Mouse (Mus musculus) embryonic facial prominence, embryonic 11.5 days (tissue): Measurements from ENCODE around the gene Rnf43. TPM values are rescaled to one million over a fixed set of nuclear protein-coding genes. Genes with fewer than 3 reads are reported as not detected.

Experiments
- ATAC-seq: fragments of 200-750 bp; cut with Nextera tagmentation; replicated peaks from 2 replicates; pipeline ENCODE4 v1.8.0; 2017; ENCODE audit warnings: low read depth; ENCODE audit not compliant: insufficient number of reproducible peaks, low FRiP score, low TSS enrichment
- DNase-seq: peaks from one replicate; pipeline ENCODE4 v3.0.0-alpha.2; 2015; ENCODE audit warnings: low spot score
- H3K27ac ChIP-seq: fragments of 300-500 bp; sonication (generic); replicated peaks from 2 replicates; pipeline ENCODE4 v1.5.1; 2014; ENCODE audit warnings: mild to moderate bottlenecking, low read depth, low read length, control low read depth
- H3K27me3 ChIP-seq: fragments of 300-500 bp; sonication (generic); 2 replicates; pipeline ENCODE4 v1.6.1; 2014; ENCODE audit warnings: mild to moderate bottlenecking, low read length, moderate library complexity, mixed read lengths; ENCODE audit not compliant: control insufficient read depth, insufficient read depth
- H3K36me3 ChIP-seq: fragments of 300-500 bp; sonication (generic); replicated peaks from 2 replicates; pipeline ENCODE4 v1.6.1; 2014; ENCODE audit warnings: low read depth, mild to moderate bottlenecking, low read length, moderate library complexity, mixed read lengths; ENCODE audit not compliant: control insufficient read depth, insufficient read depth
- H3K4me1 ChIP-seq: fragments of 300-500 bp; sonication (generic); 2 replicates; pipeline ENCODE4 v1.6.1; 2014; ENCODE audit warnings: low read length, mixed read lengths; ENCODE audit not compliant: control insufficient read depth, insufficient read depth
- H3K4me2 ChIP-seq: fragments of 300-500 bp; sonication (generic); 2 replicates; pipeline ENCODE4 v1.6.1; 2014; ENCODE audit warnings: low read depth, mild to moderate bottlenecking, control low read depth, low read length, moderate library complexity
- H3K4me3 ChIP-seq: fragments of 300-500 bp; sonication (generic); 2 replicates; pipeline ENCODE4 v1.5.1; 2014; ENCODE audit warnings: low read depth, low read length, control low read depth
- H3K9ac ChIP-seq: fragments of 300-500 bp; sonication (generic); replicated peaks from 2 replicates; pipeline ENCODE4 v1.6.1; 2014; ENCODE audit warnings: mild to moderate bottlenecking, control low read depth, low read length
- H3K9me3 ChIP-seq: fragments of 300-500 bp; sonication (generic); replicated peaks from 2 replicates; pipeline ENCODE4 v1.6.1; 2016; ENCODE audit warnings: mild to moderate bottlenecking, low read length, inconsistent platforms, mixed read lengths; ENCODE audit not compliant: control insufficient read depth
- WGBS: fragments of 180-500 bp; shearing (Covaris S2); extraction: QIAGEN DNeasy Blood & Tissue Kit; methylation state at CpG from one replicate; pipeline ENCODE4 v1.1.7; 2014; 5-methylcytosine and 5-hydroxymethylcytosine counted together
- polyA plus RNA-seq: library from polyadenylated mRNA; unstranded; fragments of >200 nt; fragmentation: Nextera tagmentation; extraction: Ambion mirVana; gene quantifications from 2 replicates; pipeline ENCODE4 v1.2.1, GENCODE M21; 2014

Gene Rnf43
- polyA plus RNA-seq, 1 experiment from 2014 or later, result 2.0 TPM

DNA sequence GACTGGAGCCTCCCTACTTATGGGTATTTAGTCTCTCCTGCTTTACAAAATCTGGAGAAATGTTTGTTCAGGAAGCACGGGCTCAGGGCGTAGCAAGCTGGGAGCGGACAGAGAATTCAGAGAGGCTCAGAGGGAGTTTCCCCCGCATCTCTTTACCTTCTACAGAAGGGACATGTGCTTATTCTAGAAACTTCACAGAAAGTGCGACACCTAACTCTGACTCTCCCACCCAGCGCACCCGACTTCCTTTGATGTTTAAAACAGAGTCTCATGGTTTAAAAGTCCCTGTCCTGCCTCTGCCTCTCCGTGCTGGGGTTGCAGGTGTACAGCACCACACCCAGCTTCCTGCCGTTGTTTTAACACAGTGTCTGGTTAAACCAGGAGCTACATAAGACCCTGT, 58.3 kb downstream of the Rnf43 start:
- no peaks in the 10 kb centered on the region for H3K27me3 ChIP-seq
- no peak overlapping the region for H3K9ac ChIP-seq
- WGBS, result 74% methylated on average over 9 of the region's 9 CpGs
- H3K36me3 ChIP-seq, result no peaks in the 10 kb centered on the region
- no peak for ATAC-seq
- H3K9me3 ChIP-seq, result no peaks in the 10 kb centered on the region
- H3K4me2 ChIP-seq, result no peak overlapping the region
- H3K27ac ChIP-seq, result no peak overlapping the region
- no peaks in the 10 kb centered on the region for H3K4me1 ChIP-seq
- no peak overlapping the region for H3K4me3 ChIP-seq
- DNase-seq, result no peak

DNA sequence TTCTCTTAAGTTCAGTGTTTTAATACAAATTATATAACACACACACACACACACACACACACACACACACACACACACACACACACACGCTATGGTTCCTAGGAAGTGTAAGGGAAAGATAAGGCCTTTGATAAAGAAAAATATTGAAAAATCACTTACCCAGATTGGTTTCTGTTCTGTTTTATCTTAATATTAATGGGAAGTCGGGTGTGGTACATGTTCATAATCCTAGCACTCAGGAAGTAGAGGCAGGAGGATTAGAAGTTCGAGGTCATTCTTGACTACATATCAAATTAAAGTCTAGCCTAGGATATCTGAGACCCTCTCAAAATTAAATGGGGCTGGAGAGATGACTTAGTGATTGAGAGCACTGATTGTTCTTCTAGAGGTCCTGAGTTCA, 59.6 kb downstream of the Rnf43 start:
- DNase-seq (no peak), ATAC-seq (no peak)
- no peaks in the 10 kb centered on the region for H3K36me3 ChIP-seq
- H3K4me2 ChIP-seq, result no peak overlapping the region
- H3K4me1 ChIP-seq, result no peaks in the 10 kb centered on the region; the same call in 1 of the 2 replicates
- no peak overlapping the region for H3K9ac ChIP-seq
- no peak overlapping the region for H3K4me3 ChIP-seq
- 83% methylated on average over 3 of the region's 3 CpGs for WGBS
- H3K27ac ChIP-seq, result no peak overlapping the region
- H3K27me3 ChIP-seq, result no peaks in the 10 kb centered on the region
- no peaks in the 10 kb centered on the region for H3K9me3 ChIP-seq

DNA sequence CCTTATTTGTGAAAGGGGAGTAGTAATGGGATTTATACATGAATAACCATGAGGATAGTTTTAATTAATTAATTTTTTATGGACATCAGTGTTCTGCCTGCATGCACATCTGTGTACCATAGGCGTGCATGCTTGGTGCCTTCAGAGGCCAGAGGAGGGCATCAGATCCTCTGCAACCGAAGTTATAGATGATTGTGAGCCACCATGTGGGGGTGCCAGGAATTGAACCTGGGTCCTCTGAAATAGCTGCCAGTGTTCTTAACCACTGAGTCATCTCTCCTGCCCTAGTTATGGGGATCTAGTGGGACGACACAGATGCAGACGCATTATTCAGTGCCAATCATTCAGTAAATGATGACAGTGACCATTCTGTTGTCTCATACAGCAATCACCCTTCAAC, 60.4 kb downstream of the Rnf43 start:
- DNase-seq (no peak), ATAC-seq (no peak)
- Histone ChIP-seq H3K9ac (no peak overlapping the region), H3K27ac (no peak overlapping the region), H3K27me3 (no peaks in the 10 kb centered on the region), H3K9me3 (no peaks in the 10 kb centered on the region), H3K4me2 (no peak overlapping the region), H3K4me1 (no peaks in the 10 kb centered on the region; the same call in 1 of the 2 replicates), H3K4me3 (no peak overlapping the region), H3K36me3 (no peaks in the 10 kb centered on the region)
- WGBS, result 87% methylated on average over 4 of the region's 4 CpGs

DNA sequence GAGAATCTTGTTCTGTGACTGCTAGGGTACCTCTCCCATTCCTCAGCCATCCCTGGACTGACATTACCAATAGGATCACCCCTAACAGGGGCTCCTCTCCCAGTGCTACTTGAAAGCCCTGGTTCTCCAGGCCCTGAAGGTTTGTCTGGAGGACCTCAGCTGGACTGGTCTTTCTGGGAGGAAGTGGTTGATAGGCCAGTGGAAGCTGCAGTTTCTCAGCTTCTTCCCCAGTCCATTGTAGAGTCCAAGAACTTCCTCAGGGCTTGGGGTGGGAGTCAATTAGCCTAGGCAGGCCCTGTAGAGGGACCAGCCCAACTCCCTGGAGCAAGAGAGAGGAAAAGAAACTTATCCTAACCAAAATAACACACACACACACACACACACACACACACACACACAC, 63.0 kb downstream of the Rnf43 start:
- no peaks in the 10 kb centered on the region for H3K9me3 ChIP-seq
- no peak for DNase-seq
- no peak overlapping the region for H3K4me3 ChIP-seq
- H3K4me2 ChIP-seq, result no peak overlapping the region
- no peak for ATAC-seq
- peak overlapping the region; percentile 59 for H3K27ac ChIP-seq
- H3K4me1 ChIP-seq, result no peaks in the 10 kb centered on the region; the same call in 1 of the 2 replicates
- no peaks in the 10 kb centered on the region; the same call in 1 of the 2 replicates for H3K36me3 ChIP-seq
- no peaks in the 10 kb centered on the region for H3K27me3 ChIP-seq
- H3K9ac ChIP-seq, result peak overlapping the region; percentile 38

DNA sequence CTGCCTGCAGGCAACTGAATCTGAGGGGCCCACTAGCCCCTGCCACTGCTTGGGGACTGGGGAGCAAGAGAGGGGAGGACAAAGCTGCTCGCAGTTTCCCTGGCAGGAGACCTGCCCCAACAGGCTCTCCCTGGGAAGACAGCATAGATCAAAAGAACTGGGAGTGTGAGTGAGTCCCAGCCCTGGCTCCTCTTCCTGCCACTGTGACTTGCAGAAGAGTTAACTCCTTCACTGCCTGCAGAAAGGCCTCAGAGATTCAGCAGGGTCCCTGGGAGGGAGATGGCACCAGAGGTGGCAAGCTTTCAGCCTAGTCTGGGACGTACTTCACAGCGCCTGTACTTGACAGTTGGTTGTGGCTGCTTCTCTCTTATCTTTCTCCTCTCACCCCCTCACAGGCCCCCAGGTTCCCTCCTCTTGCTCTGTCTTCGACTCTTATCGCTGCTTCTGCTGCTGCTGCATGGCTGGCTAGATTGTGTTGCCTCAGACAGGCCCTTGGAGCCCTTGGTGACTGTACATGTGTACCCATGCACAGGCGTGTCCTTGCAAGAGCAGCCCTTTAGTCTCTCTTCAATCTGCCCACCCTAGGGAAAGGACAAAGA, 63.5 kb downstream of the Rnf43 start:
- Histone ChIP-seq H3K27ac (peak overlapping the region; percentile 59), H3K4me2 (no peak overlapping the region), H3K36me3 (no peaks in the 10 kb centered on the region; the same call in 1 of the 2 replicates), H3K9me3 (no peaks in the 10 kb centered on the region), H3K27me3 (no peaks in the 10 kb centered on the region), H3K9ac (peak overlapping the region; percentile 1), H3K4me1 (no peaks in the 10 kb centered on the region; the same call in 1 of the 2 replicates), H3K4me3 (no peak overlapping the region)
- DNase-seq (peak; percentile 66), ATAC-seq (peak; percentile 51; the same call in 1 of the 2 replicates)
- 24% methylated on average over 6 of the region's 6 CpGs for WGBS

DNA sequence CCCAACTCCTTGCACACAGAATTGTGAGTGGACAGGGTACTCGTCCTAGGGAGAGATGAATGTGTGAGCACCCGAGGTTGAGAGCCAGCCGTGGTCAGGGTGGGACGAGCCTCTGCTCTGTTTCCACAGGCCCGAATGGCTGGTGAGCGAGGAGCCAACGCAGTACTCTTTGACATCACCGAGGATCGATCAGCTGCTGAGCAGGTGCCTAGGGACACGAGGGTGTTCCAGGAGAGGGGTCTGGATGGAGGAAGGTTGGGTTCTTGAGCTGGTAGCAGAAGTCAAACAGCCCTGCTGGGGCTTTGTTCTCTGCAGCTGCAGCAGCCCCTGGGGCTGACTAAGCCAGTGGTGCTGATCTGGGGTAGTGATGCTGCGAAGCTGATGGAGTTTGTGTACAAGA, 64.5 kb downstream of the Rnf43 start:
- Histone ChIP-seq H3K4me3 (no peak overlapping the region), H3K36me3 (no peaks in the 10 kb centered on the region; the same call in 1 of the 2 replicates), H3K9me3 (no peaks in the 10 kb centered on the region), H3K4me1 (no peaks in the 10 kb centered on the region; the same call in 1 of the 2 replicates), H3K4me2 (no peak overlapping the region), H3K27me3 (no peaks in the 10 kb centered on the region), H3K9ac (no peak overlapping the region), H3K27ac (peak overlapping the region; percentile 59; the same call in 1 of the 2 replicates)
- DNase-seq, result no peak
- WGBS, result 57% methylated on average over 11 of the region's 11 CpGs
- no peak for ATAC-seq

DNA sequence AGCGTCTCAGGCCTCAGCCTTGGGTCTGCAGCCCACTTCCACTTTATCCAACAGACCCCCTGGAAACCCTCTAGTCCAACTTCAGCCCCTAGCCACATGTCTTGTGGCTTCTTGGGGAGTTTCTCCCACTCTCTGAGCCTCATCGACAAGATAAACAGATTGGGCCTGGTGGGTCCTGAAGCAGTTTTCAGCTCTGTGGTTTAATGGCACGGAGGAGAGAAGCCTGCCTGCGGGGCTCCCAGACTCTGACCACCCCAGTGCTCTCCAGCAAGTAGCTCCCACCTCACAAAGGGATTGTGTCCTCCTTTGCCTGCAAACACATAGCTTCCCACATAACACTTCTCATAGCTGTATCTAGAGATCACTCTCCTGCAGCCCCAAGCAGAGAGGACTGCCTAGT, 64.9 kb downstream of the Rnf43 start:
- H3K4me3 ChIP-seq, result no peak overlapping the region
- H3K27me3 ChIP-seq, result no peaks in the 10 kb centered on the region
- WGBS, result 67% methylated on average over 4 of the region's 4 CpGs
- H3K4me2 ChIP-seq, result no peak overlapping the region
- no peak for DNase-seq
- H3K9ac ChIP-seq, result no peak overlapping the region
- ATAC-seq, result no peak
- no peaks in the 10 kb centered on the region for H3K9me3 ChIP-seq
- no peaks in the 10 kb centered on the region; the same call in 1 of the 2 replicates for H3K4me1 ChIP-seq
- no peak overlapping the region for H3K27ac ChIP-seq
- H3K36me3 ChIP-seq, result no peaks in the 10 kb centered on the region; the same call in 1 of the 2 replicates

DNA sequence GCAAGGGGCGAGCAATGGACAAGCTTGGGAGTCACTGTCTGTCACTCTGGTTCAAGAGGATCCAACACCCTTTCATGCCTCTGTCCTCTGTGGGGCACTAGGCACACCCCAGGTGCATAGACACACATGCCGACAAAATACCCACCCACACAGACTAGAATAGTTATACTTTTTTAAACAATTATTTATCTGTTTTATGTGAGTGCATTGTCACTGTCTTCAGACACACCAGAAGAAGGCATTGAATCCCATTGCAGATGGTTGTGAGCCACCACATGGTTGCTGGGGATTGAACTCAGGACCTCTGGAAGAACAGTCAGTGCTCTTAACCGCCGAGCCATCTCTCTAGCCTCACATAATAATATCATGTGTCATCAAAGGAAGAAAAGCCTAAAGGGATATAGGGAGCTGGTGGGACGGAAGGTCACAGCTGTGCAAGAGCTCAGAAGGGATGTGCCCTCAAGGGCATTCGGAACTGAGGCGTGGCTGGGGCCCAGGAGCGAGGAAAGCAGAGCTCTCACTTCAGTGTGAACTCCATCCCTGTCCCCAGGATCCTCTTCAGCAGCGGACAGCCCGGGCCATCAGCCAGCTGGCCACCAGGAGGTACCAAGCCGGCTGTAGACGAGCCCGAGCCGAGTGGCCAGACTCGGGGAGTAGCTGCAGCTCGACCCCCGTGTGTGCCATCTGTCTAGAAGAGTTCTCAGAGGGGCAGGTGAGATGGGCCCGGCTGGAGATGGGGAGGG, 66.5 kb downstream of the Rnf43 start:
- Histone ChIP-seq H3K27me3 (no peaks in the 10 kb centered on the region), H3K4me3 (no peak overlapping the region), H3K4me2 (no peak overlapping the region; the same call in 1 of the 2 replicates), H3K27ac (peak overlapping the region; percentile 28; the same call in 1 of the 2 replicates), H3K9me3 (no peaks in the 10 kb centered on the region), H3K4me1 (peaks cover 3% of the 10 kb centered on the region), H3K9ac (no peak overlapping the region), H3K36me3 (no peaks in the 10 kb centered on the region; the same call in 1 of the 2 replicates)
- DNase-seq, result no peak
- 67% methylated on average over 18 of the region's 18 CpGs for WGBS
- no peak for ATAC-seq
